12 mouse cellular contexts compared by ENCODE assay signal in the genomic region with DNA sequence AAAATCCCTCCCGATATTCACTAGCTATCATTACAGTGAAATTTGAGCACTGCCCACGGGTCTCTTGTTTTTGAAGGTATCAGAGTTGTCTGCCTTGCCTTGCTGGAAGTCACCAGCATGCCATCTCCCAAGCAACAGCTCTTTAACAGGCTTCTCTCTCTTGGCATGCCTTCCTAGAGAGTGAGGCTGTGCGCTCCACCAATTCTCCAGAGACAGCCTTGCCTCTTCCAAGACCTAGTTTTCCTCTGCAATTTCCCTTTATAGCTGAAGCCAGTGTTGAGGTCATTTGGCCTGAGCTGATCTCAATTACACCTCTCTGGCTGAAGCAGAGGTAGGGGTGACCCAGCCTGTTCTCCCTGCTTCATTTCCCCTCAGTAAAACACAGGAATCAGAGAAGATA.
DNase-seq lines count a peak whose midpoint lies in the region; ATAC-seq lines count a peak whose summit lies in the region.
"Had no signal": no experiment of that assay in that cellular context is flagged by ENCODE, and none has a peak within 500 bp of the region (broad histone marks: within the 10 kb centered on the region; RNA-seq: fewer than 3 reads in every experiment).

No protein-coding gene starts in this region.

- 67% methylated on average over 3 of the region's 3 CpGs for WGBS in midbrain, embryonic 14.5 days
- WGBS in midbrain, embryonic 10.5 days, result 66% methylated on average over 3 of the region's 3 CpGs

- no peak overlapping the region for H3K4me2 ChIP-seq in midbrain, embryonic 14.5 days (ENCODE audit: low read length)
- H3K4me2 ChIP-seq: forebrain, embryonic 13.5 days; neural tube, embryonic 13.5 days had no signal

- no peaks in the 10 kb centered on the region for H3K27me3 ChIP-seq in midbrain, embryonic 14.5 days (ENCODE audit: control insufficient read depth, insufficient read depth, low read length)
- H3K27me3 ChIP-seq in midbrain, embryonic 10.5 days (ENCODE audit: low read depth, poor library complexity, severe bottlenecking), result no peaks in the 10 kb centered on the region
- H3K27me3 ChIP-seq: forebrain, embryonic 13.5 days; neural tube, embryonic 13.5 days had no signal

- no peaks in the 10 kb centered on the region for H3K9me3 ChIP-seq in midbrain, embryonic 14.5 days (ENCODE audit: control insufficient read depth, low read length)
- no peaks in the 10 kb centered on the region for H3K9me3 ChIP-seq in midbrain, embryonic 10.5 days (replicated peaks)
- H3K9me3 ChIP-seq: forebrain, embryonic 13.5 days; hindbrain, embryonic 10.5 days; neural tube, embryonic 13.5 days had no signal

- no peaks in the 10 kb centered on the region for H3K36me3 ChIP-seq in midbrain, embryonic 14.5 days (ENCODE audit: control insufficient read depth, insufficient read depth, low read length)
- H3K36me3 ChIP-seq in midbrain, embryonic 10.5 days, result no peaks in the 10 kb centered on the region
- H3K36me3 ChIP-seq: hindbrain, embryonic 10.5 days; neural tube, embryonic 13.5 days had no signal

- intact Hi-C loops in heart, postnatal 14 days (cut with DNase I), result no loop called here

- no peak overlapping the region for H3K27ac ChIP-seq in midbrain, embryonic 14.5 days (replicated peaks; ENCODE audit: low read depth, low read length)
- H3K27ac ChIP-seq in midbrain, embryonic 10.5 days (replicated peaks), result no peak overlapping the region
- H3K27ac ChIP-seq: forebrain, embryonic 13.5 days; hindbrain, embryonic 10.5 days; neural tube, embryonic 13.5 days had no signal

- ATAC-seq in midbrain, embryonic 14.5 days (ENCODE audit: low FRiP score, low TSS enrichment), result no peak
- ATAC-seq in megakaryocyte-erythroid progenitor cell, adult 5-6 weeks (replicated peaks; ENCODE audit: low FRiP score, low TSS enrichment, poor library complexity, severe bottlenecking), result no peak
- ATAC-seq: activated CD4-positive, CD25-positive, alpha-beta regulatory T cell, adult 4 months; forebrain, embryonic 13.5 days had no signal

- H3K4me3 ChIP-seq in midbrain, embryonic 14.5 days (replicated peaks; ENCODE audit: low read depth, low read length), result no peak overlapping the region
- H3K4me3 ChIP-seq in midbrain, embryonic 10.5 days, result no peak overlapping the region
- H3K4me3 ChIP-seq: forebrain, embryonic 13.5 days; hindbrain, embryonic 10.5 days; neural tube, embryonic 13.5 days had no signal

- H3K4me1 ChIP-seq in midbrain, embryonic 14.5 days (ENCODE audit: control insufficient read depth, insufficient read depth, low read length), result no peaks in the 10 kb centered on the region
- H3K4me1 ChIP-seq in midbrain, embryonic 10.5 days, result no peaks in the 10 kb centered on the region
- H3K4me1 ChIP-seq: forebrain, embryonic 13.5 days had no signal

- no peak overlapping the region for H3K9ac ChIP-seq in midbrain, embryonic 14.5 days (replicated peaks; ENCODE audit: low read length)
- H3K9ac ChIP-seq: forebrain, embryonic 13.5 days; neural tube, embryonic 13.5 days had no signal

- peak; percentile 38 to 55 for DNase-seq in frontal cortex, adult 2 months (ENCODE audit: extremely low spot score in 1 of 2, low spot score in 1 of 2)
- no peak for DNase-seq in frontal cortex, postnatal 10 days (ENCODE audit: low spot score in 2 of 2)
- DNase-seq in midbrain, embryonic 14.5 days, result peak; percentile 55
- no peak for DNase-seq in midbrain, embryonic 10.5 days (ENCODE audit: low spot score)
- peak; percentile 2 to 35 for DNase-seq in heart, postnatal 14 days
- DNase-seq in right cerebral cortex, postnatal 25 days, result peak; percentile 20
- DNase-seq: kidney, postnatal 25 days had no signal

Comparison
In these comparisons a context has a peak if more than half of its experiments do, and no peak if none do; other contexts are left out.
1. DNase-seq: peak in frontal cortex, adult 2 months (2 of 2), midbrain, embryonic 14.5 days (single experiment), heart, postnatal 14 days (2 of 2) and right cerebral cortex, postnatal 25 days (single experiment); none in frontal cortex, postnatal 10 days (0 of 2) and midbrain, embryonic 10.5 days (single experiment).